Mouse (Mus musculus) midbrain, embryonic 15.5 days (tissue): ENCODE measurements at regions not wholly inside any gene's neighbourhood (a gene's known extent, or its start where the extent isn't known, plus 50 kb on each side); places are given as distances from the start of the nearest gene placed in this dataset.
A peak's percentile ranks its signal among the peaks of the same experiment; 100 is the strongest.

ENCODE experiments used
- ATAC-seq: fragments of 200-750 bp; cut with Nextera tagmentation; replicated peaks from 2 replicates; pipeline ENCODE4 v1.8.0; 2017; ENCODE audit warnings: moderate TSS enrichment
- H3K27ac ChIP-seq: fragments of 300-500 bp; sonication (generic); 2 replicates; pipeline ENCODE4 v1.5.1; 2015; ENCODE audit warnings: mild to moderate bottlenecking, inconsistent platforms
- H3K27me3 ChIP-seq: fragments of 300-500 bp; sonication (generic); replicated peaks from 2 replicates; pipeline ENCODE4 v1.6.1; 2015; ENCODE audit warnings: inconsistent platforms
- H3K36me3 ChIP-seq: fragments of 300-500 bp; sonication (generic); replicated peaks from 2 replicates; pipeline ENCODE4 v1.6.1; 2015; ENCODE audit warnings: inconsistent platforms
- H3K4me1 ChIP-seq: fragments of 300-500 bp; sonication (generic); 2 replicates; pipeline ENCODE4 v1.6.1; 2015; ENCODE audit warnings: inconsistent platforms
- H3K4me2 ChIP-seq: fragments of 300-500 bp; sonication (generic); 2 replicates; pipeline ENCODE4 v1.6.1; 2015; ENCODE audit warnings: inconsistent platforms, mild to moderate bottlenecking, moderate library complexity
- H3K4me3 ChIP-seq: fragments of 300-500 bp; sonication (generic); 2 replicates; pipeline ENCODE4 v1.5.1; 2015; ENCODE audit warnings: mild to moderate bottlenecking, inconsistent platforms
- H3K9ac ChIP-seq: fragments of 300-500 bp; sonication (generic); 2 replicates; pipeline ENCODE4 v1.6.1; 2015; ENCODE audit warnings: mild to moderate bottlenecking, inconsistent platforms
- H3K9me3 ChIP-seq: fragments of 300-500 bp; sonication (generic); 2 replicates; pipeline ENCODE4 v1.6.1; 2016; ENCODE audit warnings: inconsistent platforms
- WGBS: fragments of 180-500 bp; shearing (Covaris S2); methylation state at CpG from one replicate; pipeline ENCODE4 v1.1.7; 2015; ENCODE audit warnings: mixed read lengths; 5-methylcytosine and 5-hydroxymethylcytosine counted together

DNA sequence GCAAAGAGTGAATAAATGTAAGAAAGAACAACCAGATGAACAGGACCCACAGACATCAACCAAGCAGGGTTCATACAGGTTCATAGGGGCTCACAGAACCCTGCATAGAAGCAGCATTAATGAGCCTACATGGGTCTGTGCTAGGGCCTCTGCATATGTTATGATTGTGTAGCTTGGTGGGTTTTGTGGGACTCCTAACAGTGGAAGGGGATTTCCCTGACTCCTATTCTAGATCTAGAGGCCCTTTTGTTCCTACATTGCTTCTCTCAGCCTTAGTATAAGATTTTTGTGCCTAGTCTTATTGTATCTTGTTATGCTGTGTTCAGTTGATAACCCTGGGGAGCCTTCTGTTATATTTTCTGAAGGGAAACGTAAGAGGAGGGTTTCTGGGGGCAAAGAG lies 481.7 kb upstream of the Adam24 start:
- Histone ChIP-seq H3K27ac (no peak overlapping the region), H3K4me2 (no peak overlapping the region), H3K36me3 (no peaks in the 10 kb centered on the region), H3K4me3 (no peak overlapping the region), H3K9me3 (no peaks in the 10 kb centered on the region), H3K27me3 (no peaks in the 10 kb centered on the region), H3K4me1 (no peaks in the 10 kb centered on the region), H3K9ac (no peak overlapping the region)
- 0 out of 2 replicates have a peak, but pooled peaks have one; percentile 48 for ATAC-seq
- 42% methylated on average over 1 of the region's 1 CpGs for WGBS

DNA sequence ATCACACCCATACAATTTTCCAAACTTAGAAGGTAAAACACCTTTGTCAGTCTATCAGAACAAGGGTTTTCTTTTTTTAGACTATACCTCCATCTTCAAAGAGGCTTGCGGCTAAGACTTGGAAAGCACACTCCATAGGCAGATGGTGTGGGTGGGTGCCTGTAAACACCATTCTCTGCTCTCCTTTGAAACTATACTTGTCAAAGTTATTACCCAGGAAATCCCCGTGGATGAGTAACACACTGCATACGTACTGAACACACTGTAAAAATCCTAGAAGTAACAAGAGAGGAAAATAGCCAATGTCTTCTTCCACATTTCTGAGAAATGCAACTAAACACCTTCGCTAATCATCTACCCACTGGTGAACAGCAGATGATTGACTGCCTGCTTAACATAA lies 464.0 kb upstream of the Adam24 start:
- Histone ChIP-seq H3K4me1 (no peaks in the 10 kb centered on the region), H3K9ac (no peak overlapping the region), H3K27ac (no peak overlapping the region), H3K27me3 (no peaks in the 10 kb centered on the region), H3K4me3 (no peak overlapping the region), H3K36me3 (no peaks in the 10 kb centered on the region), H3K4me2 (no peak overlapping the region), H3K9me3 (no peaks in the 10 kb centered on the region)
- 87% methylated on average over 4 of the region's 4 CpGs for WGBS
- ATAC-seq = no peak

DNA sequence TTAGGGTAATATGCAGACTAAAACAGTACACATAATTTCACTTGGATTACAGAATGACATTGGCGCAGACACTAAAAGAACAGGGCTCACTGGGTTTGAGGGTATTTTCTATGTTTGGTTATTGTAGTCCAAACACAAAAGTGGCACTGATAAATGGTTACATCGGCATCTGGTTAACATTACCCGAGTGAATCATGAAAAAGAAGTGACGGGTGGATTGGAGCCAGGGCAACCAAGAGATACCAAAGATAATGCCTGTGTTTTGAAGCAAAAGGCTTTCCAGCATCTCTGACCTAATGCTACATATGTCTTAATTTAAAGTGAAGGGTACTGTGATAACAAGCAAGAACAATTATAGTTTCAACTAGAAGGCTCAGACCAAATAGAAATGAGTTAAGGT lies 451.4 kb upstream of the Adam24 start:
- 86% methylated on average over 4 of the region's 4 CpGs for WGBS
- H3K4me1 ChIP-seq = no peaks in the 10 kb centered on the region
- no peak overlapping the region for H3K4me2 ChIP-seq
- no peaks in the 10 kb centered on the region for H3K27me3 ChIP-seq
- H3K4me3 ChIP-seq = no peak overlapping the region
- no peak overlapping the region for H3K9ac ChIP-seq
- no peak for ATAC-seq
- no peaks in the 10 kb centered on the region for H3K9me3 ChIP-seq
- no peaks in the 10 kb centered on the region for H3K36me3 ChIP-seq
- no peak overlapping the region for H3K27ac ChIP-seq

DNA sequence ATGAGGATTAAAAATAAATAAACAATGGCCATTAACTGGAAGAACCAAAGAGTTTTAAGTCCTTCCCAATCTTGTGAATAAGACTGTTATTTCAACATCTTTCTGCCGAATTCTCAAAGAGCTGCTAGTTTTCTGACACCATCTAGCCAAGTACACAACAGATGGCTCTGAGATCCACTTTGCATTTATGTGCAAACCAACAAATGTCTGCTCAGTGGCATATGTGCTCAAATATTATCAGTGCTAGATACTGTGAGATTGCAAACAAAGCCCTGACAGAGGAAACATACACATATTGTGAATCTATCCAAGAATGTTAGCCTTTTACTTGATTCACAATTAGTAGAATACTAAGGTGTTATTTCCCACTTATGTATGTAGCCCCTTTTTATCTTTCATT lies 447.6 kb upstream of the Adam24 start:
- 74% methylated on average over 1 of the region's 1 CpGs for WGBS
- Histone ChIP-seq H3K4me3 (no peak overlapping the region), H3K9ac (no peak overlapping the region), H3K36me3 (no peaks in the 10 kb centered on the region), H3K27me3 (no peaks in the 10 kb centered on the region), H3K27ac (no peak overlapping the region), H3K9me3 (no peaks in the 10 kb centered on the region), H3K4me2 (no peak overlapping the region), H3K4me1 (no peaks in the 10 kb centered on the region)
- ATAC-seq = no peak
